Comparison of ENCODE assay signal across 11 mouse cellular contexts in the genomic region with DNA sequence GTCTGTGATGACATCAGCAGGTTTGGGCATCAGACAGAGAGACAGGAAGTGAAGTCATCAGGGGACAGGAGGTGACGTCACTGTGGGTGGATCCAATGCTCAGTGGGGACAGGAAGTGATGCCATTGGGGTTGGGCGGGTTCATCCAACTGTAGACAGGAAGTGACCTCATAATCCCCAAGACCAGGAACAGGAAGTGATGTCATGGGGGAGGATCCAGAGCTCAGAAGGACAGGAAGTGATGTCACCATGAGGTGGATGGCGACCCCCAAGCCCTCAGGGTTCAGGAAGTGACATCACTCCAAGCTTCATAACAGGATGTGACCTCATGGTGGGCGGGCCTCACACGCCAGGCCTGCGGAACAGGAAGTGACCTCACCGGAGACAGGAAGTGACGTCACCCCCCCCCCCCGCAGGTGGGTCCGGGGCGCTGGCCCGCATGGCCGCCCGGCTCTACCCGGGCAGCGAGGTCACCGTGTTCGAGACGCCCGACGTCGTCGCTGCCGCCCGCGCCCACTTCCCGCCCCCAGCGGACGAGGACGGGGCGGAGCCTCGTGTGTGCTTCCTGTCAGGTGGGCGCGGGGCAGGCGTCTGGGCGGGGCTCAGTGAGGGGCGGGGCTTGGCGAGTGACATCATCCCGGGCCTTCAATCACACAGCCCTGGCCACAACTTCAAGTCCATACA. TPM values are rescaled to one million over a fixed set of nuclear protein-coding genes. Genes with fewer than 3 reads are reported as not detected.
DNase-seq lines count a peak whose midpoint lies in the region; ATAC-seq lines count a peak whose summit lies in the region.
"Had no signal": no experiment of that assay in that cellular context is flagged by ENCODE, and none has a peak within 500 bp of the region (broad histone marks: within the 10 kb centered on the region; RNA-seq: fewer than 3 reads in every experiment).

No protein-coding gene starts in this region.

- H3K27ac ChIP-seq in heart, embryonic 12.5 days (ENCODE audit: poor library complexity, severe bottlenecking): no peak overlapping the region
- H3K27ac ChIP-seq: heart, embryonic 10.5 days had no signal

- no peak overlapping the region for H3K9ac ChIP-seq in heart, embryonic 12.5 days

- no peak overlapping the region for H3K4me3 ChIP-seq in heart, embryonic 12.5 days
- H3K4me3 ChIP-seq in megakaryocyte, embryonic 14.5 days (replicated peaks): peak overlapping the region; percentile 84

- peaks cover 53% of the 10 kb centered on the region for H3K9me3 ChIP-seq in heart, embryonic 12.5 days (replicated peaks)
- H3K9me3 ChIP-seq in megakaryocyte, embryonic 14.5 days: peaks cover 54% of the 10 kb centered on the region

- H3K4me1 ChIP-seq in heart, embryonic 12.5 days (replicated peaks): no peaks in the 10 kb centered on the region
- H3K4me1 ChIP-seq in megakaryocyte, embryonic 14.5 days: no peaks in the 10 kb centered on the region; the same call in 1 of the 2 replicates
- H3K4me1 ChIP-seq: heart, embryonic 10.5 days had no signal

- no peak for DNase-seq in heart, adult 11 months
- peak; percentile 36 for DNase-seq in 416B (ENCODE audit: low read depth)
- peak; percentile 10 for DNase-seq in T-cell, adult 2 months (ENCODE audit: low spot score)
- DNase-seq in frontal cortex, postnatal 36 days (ENCODE audit: low spot score in 2 of 2): no peak
- DNase-seq in kidney, postnatal 36 days: no peak
- DNase-seq: cerebellum, adult 8-10 months had no signal

- H3K4me2 ChIP-seq in heart, embryonic 12.5 days: no peak overlapping the region

- ATAC-seq in heart, embryonic 12.5 days (ENCODE audit: insufficient number of reproducible peaks, low FRiP score): peak; percentile 19
- ATAC-seq in erythroblast, adult 5-6 weeks (replicated peaks; ENCODE audit: low FRiP score, poor library complexity, severe bottlenecking): no peak

- H3K27me3 ChIP-seq in heart, embryonic 12.5 days (replicated peaks): no peaks in the 10 kb centered on the region
- H3K27me3 ChIP-seq in megakaryocyte, embryonic 14.5 days (replicated peaks): no peaks in the 10 kb centered on the region

- H3K36me3 ChIP-seq in heart, embryonic 12.5 days: peaks cover 45% of the 10 kb centered on the region
- H3K36me3 ChIP-seq in megakaryocyte, embryonic 14.5 days (replicated peaks; ENCODE audit: low read length): peaks cover 8% of the 10 kb centered on the region

- 96% methylated on average over 38 of the region's 39 CpGs for WGBS in heart, embryonic 12.5 days

RNA-seq across cellular contexts. Expression of a gene that starts 3.6 kb away (rescaled TPM):
- polyA plus RNA-seq in heart, embryonic 12.5 days (2016; fragmentation: Nextera tagmentation; extraction: Ambion mirVana): not detected in 2 replicates
- polyA plus RNA-seq in megakaryocyte, embryonic 14.5 days (2012; ENCODE audit: insufficient read depth, low replicate concordance): 0.10 and 2.0 TPM in 2 replicates
- total RNA-seq in erythroblast, adult 5-6 weeks (2015; ENCODE audit: low replicate concordance): not detected in 2 replicates
- not detected in 2 replicates for total RNA-seq in erythroblast, adult 5-6 weeks (2017; ENCODE audit: low replicate concordance)
- total RNA-seq: liver, adult 2 months had no signal
- polyA plus RNA-seq: heart, embryonic 10.5 days; liver, adult 2 months had no signal

Comparison
In these comparisons a context has a peak if more than half of its experiments do, and no peak if none do; other contexts are left out.
1. DNase-seq: peak in 416B (single experiment) and T-cell, adult 2 months (single experiment); none in heart, adult 11 months (single experiment), frontal cortex, postnatal 36 days (0 of 2) and kidney, postnatal 36 days (0 of 2).